Mouse (Mus musculus): ENCODE data around the gene Bcl2l10. TPM values are rescaled to one million over a fixed set of nuclear protein-coding genes. Genes with fewer than 3 reads are reported as not detected.

Bcl2l10 gene
- polyA plus RNA-seq, 1 experiment from 2014 or later = not detected

DNA sequence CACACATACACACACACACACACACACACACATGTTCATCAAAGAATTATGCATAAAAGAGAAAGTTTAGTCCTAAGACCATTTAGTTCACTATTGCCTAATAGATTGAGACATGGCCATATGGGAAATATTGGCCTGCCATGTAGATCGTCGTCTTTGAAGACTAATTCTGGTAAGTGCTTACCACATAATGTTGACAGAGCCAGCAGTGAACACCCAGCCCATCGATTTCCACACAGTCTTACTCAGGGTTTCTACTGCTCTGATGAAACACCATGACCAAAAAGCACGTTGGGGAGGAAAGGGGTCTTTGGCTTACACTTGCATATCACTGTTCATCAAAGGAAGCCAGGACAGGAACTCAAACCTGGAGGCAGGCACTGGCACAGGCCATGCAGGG lies 5.1 kb upstream of the Bcl2l10 start:
- H3K4me3 ChIP-seq (ENCODE audit: control insufficient read depth in 1 of 2, insufficient read depth in 1 of 2, low read depth in 1 of 2, low read length in 2 of 2) = no peak overlapping the region
- H3K4me2 ChIP-seq (ENCODE audit: low read length) = no peak overlapping the region
- H3K9me3 ChIP-seq (ENCODE audit: control insufficient read depth, low read length) = no peaks in the 10 kb centered on the region
- no peak overlapping the region for H3K9ac ChIP-seq (ENCODE audit: low read length)
- peaks cover 88% of the 10 kb centered on the region for H3K36me3 ChIP-seq (ENCODE audit: control insufficient read depth, insufficient read depth, low read length)
- H3K27ac ChIP-seq (replicated peaks in 1 of 2; ENCODE audit: control insufficient read depth in 1 of 2, insufficient read depth in 1 of 2, low read depth in 2 of 2, low read length in 2 of 2) = no peak overlapping the region
- no peaks in the 10 kb centered on the region for H3K4me1 ChIP-seq (ENCODE audit: control insufficient read depth in 2 of 2, insufficient read depth in 2 of 2, low read length in 2 of 2)
- 82% methylated on average over 4 of the region's 4 CpGs for WGBS
- no peaks in the 10 kb centered on the region for H3K27me3 ChIP-seq (ENCODE audit: control insufficient read depth, insufficient read depth, low read length)
- ATAC-seq (ENCODE audit: insufficient number of reproducible peaks, insufficient read depth, low FRiP score, low read depth) = no peak

DNA sequence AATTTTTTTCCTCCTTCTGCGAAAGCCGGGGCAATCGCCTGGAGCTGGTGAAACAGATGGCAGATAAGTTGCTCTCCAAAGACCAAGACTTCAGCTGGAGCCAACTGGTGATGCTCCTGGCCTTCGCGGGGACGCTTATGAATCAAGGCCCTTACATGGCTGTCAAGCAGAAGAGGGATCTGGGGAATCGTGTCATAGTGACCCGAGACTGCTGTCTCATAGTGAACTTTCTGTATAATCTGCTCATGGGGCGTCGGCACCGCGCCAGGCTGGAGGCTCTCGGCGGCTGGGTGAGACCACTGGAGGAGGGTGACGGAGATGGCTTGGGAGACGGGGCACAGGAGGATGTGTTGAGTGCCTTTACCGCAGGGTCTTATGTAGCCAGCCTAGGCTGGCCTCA lies 508 bp downstream of the Bcl2l10 start:
- Histone ChIP-seq H3K4me3 (ENCODE audit: control insufficient read depth in 1 of 2, insufficient read depth in 1 of 2, low read depth in 1 of 2, low read length in 2 of 2) (no peak overlapping the region), H3K27me3 (ENCODE audit: control insufficient read depth, insufficient read depth, low read length) (no peaks in the 10 kb centered on the region), H3K9me3 (ENCODE audit: control insufficient read depth, low read length) (no peaks in the 10 kb centered on the region), H3K27ac (replicated peaks in 1 of 2; ENCODE audit: control insufficient read depth in 1 of 2, insufficient read depth in 1 of 2, low read depth in 2 of 2, low read length in 2 of 2) (no peak overlapping the region), H3K4me1 (ENCODE audit: control insufficient read depth in 2 of 2, insufficient read depth in 2 of 2, low read length in 2 of 2) (peaks cover 3 to 11% of the 10 kb centered on the region in 2 experiments; a peak in 3 of 4 replicates), H3K36me3 (ENCODE audit: control insufficient read depth, insufficient read depth, low read length) (peaks cover 44% of the 10 kb centered on the region), H3K9ac (ENCODE audit: low read length) (no peak overlapping the region), H3K4me2 (ENCODE audit: low read length) (no peak overlapping the region)
- WGBS = 86% methylated on average over 17 of the region's 17 CpGs
- ATAC-seq (ENCODE audit: insufficient number of reproducible peaks, insufficient read depth, low FRiP score, low read depth) = no peak

DNA sequence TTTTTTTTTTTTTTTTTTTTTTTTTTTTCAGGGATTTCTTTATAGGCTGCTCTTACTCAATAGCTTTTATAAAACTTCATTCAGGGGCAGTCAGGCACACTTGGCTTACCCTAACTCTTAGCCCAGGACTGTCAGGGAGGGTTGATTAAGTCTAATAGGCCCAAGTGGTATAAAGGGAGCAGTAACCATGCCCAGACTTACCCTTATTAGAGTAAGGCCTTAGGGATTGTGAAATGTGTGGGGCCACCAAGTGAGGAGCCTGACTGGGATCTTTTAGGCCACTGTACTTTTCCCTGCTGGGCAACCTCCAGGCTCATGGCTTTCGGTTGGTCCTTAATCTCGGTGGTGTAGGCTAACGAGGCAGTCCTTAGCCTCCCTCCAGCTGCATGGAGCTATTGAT lies 1.1 kb downstream of the Bcl2l10 start:
- Histone ChIP-seq H3K4me2 (ENCODE audit: low read length) (no peak overlapping the region), H3K36me3 (ENCODE audit: control insufficient read depth, insufficient read depth, low read length) (peaks cover 38% of the 10 kb centered on the region), H3K9me3 (ENCODE audit: control insufficient read depth, low read length) (no peaks in the 10 kb centered on the region), H3K27me3 (ENCODE audit: control insufficient read depth, insufficient read depth, low read length) (no peaks in the 10 kb centered on the region), H3K27ac (replicated peaks in 1 of 2; ENCODE audit: control insufficient read depth in 1 of 2, insufficient read depth in 1 of 2, low read depth in 2 of 2, low read length in 2 of 2) (no peak overlapping the region), H3K9ac (ENCODE audit: low read length) (no peak overlapping the region), H3K4me1 (ENCODE audit: control insufficient read depth in 2 of 2, insufficient read depth in 2 of 2, low read length in 2 of 2) (peaks cover 3 to 11% of the 10 kb centered on the region in 2 experiments; a peak in 3 of 4 replicates), H3K4me3 (ENCODE audit: control insufficient read depth in 1 of 2, insufficient read depth in 1 of 2, low read depth in 1 of 2, low read length in 2 of 2) (no peak overlapping the region)
- ATAC-seq (ENCODE audit: insufficient number of reproducible peaks, insufficient read depth, low FRiP score, low read depth) = no peak
- 77% methylated on average over 3 of the region's 3 CpGs for WGBS

GRCm38 (mm10) chr9:75353094-75353493 lies 5.5 kb downstream of the Bcl2l10 start:
- H3K9ac ChIP-seq (ENCODE audit: low read length) = no peak overlapping the region
- H3K27me3 ChIP-seq (ENCODE audit: control insufficient read depth, insufficient read depth, low read length) = no peaks in the 10 kb centered on the region
- H3K9me3 ChIP-seq (ENCODE audit: control insufficient read depth, low read length) = no peaks in the 10 kb centered on the region
- H3K36me3 ChIP-seq (ENCODE audit: control insufficient read depth, insufficient read depth, low read length) = no peaks in the 10 kb centered on the region
- ATAC-seq (ENCODE audit: insufficient number of reproducible peaks, insufficient read depth, low FRiP score, low read depth) = no peak
- no peak overlapping the region for H3K27ac ChIP-seq (replicated peaks in 1 of 2; ENCODE audit: control insufficient read depth in 1 of 2, insufficient read depth in 1 of 2, low read depth in 2 of 2, low read length in 2 of 2)
- no peak overlapping the region for H3K4me2 ChIP-seq (ENCODE audit: low read length)
- WGBS = 68% methylated on average over 8 of the region's 8 CpGs
- H3K4me1 ChIP-seq (ENCODE audit: control insufficient read depth in 2 of 2, insufficient read depth in 2 of 2, low read length in 2 of 2) = peaks cover 3 to 11% of the 10 kb centered on the region in 2 experiments; a peak in 3 of 4 replicates
- H3K4me3 ChIP-seq (ENCODE audit: control insufficient read depth in 1 of 2, insufficient read depth in 1 of 2, low read depth in 1 of 2, low read length in 2 of 2) = no peak overlapping the region

- ATAC-seq (ENCODE audit: insufficient number of reproducible peaks, insufficient read depth, low FRiP score, low read depth) = no peak
- H3K4me2 ChIP-seq (ENCODE audit: low read length) = no peak overlapping the region
- no peaks in the 10 kb centered on the region for H3K36me3 ChIP-seq (ENCODE audit: control insufficient read depth, insufficient read depth, low read length)
- no peak overlapping the region for H3K27ac ChIP-seq (replicated peaks in 1 of 2; ENCODE audit: control insufficient read depth in 1 of 2, insufficient read depth in 1 of 2, low read depth in 2 of 2, low read length in 2 of 2)
- no peaks in the 10 kb centered on the region for H3K4me1 ChIP-seq (ENCODE audit: control insufficient read depth in 2 of 2, insufficient read depth in 2 of 2, low read length in 2 of 2)
- no peak overlapping the region for H3K9ac ChIP-seq (ENCODE audit: low read length)
- H3K9me3 ChIP-seq (ENCODE audit: control insufficient read depth, low read length) = no peaks in the 10 kb centered on the region
- H3K4me3 ChIP-seq (ENCODE audit: control insufficient read depth in 1 of 2, insufficient read depth in 1 of 2, low read depth in 1 of 2, low read length in 2 of 2) = no peak overlapping the region
- 81% methylated on average over 4 of the region's 4 CpGs for WGBS
- no peaks in the 10 kb centered on the region for H3K27me3 ChIP-seq (ENCODE audit: control insufficient read depth, insufficient read depth, low read length)
These were observed 8.2 kb downstream of the Bcl2l10 start for GRCm38 (mm10) chr9:75355783-75356182.

DNA sequence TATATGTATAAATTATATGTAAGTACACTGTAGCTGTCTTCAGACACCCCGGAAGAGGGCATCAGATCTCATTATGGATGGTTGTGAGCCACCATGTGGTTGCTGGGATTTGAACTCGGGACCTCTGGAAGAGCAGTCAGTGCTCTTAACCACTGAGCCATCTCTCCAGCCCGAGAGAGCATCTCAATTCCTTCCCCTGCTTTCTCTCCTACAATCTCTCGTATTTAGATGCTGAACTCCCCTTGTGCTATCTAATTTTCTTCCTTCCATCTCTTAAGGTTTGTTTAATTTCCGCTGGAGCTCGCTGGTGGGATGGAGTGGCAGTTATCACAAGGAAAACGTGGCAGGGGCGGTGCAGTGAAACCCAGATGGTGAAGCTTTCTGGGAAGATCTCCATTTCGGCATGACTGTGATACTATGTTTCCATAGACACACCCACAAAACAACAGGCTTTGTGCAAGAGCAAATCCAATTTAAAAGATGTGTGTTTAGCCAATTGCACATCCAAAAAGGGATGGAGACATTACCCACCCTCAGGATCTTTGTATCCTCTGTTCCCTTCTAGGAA lies 9.6 kb downstream of the Bcl2l10 start:
- H3K9ac ChIP-seq (ENCODE audit: low read length) = no peak overlapping the region
- H3K4me3 ChIP-seq (ENCODE audit: control insufficient read depth in 1 of 2, insufficient read depth in 1 of 2, low read depth in 1 of 2, low read length in 2 of 2) = no peak overlapping the region
- H3K36me3 ChIP-seq (ENCODE audit: control insufficient read depth, insufficient read depth, low read length) = no peaks in the 10 kb centered on the region
- no peak for ATAC-seq (ENCODE audit: insufficient number of reproducible peaks, insufficient read depth, low FRiP score, low read depth)
- H3K4me2 ChIP-seq (ENCODE audit: low read length) = no peak overlapping the region
- H3K27ac ChIP-seq (replicated peaks in 1 of 2; ENCODE audit: control insufficient read depth in 1 of 2, insufficient read depth in 1 of 2, low read depth in 2 of 2, low read length in 2 of 2) = no peak overlapping the region
- no peaks in the 10 kb centered on the region for H3K9me3 ChIP-seq (ENCODE audit: control insufficient read depth, low read length)
- no peaks in the 10 kb centered on the region for H3K4me1 ChIP-seq (ENCODE audit: control insufficient read depth in 2 of 2, insufficient read depth in 2 of 2, low read length in 2 of 2)
- no peaks in the 10 kb centered on the region for H3K27me3 ChIP-seq (ENCODE audit: control insufficient read depth, insufficient read depth, low read length)
- WGBS = 68% methylated on average over 9 of the region's 9 CpGs

GRCm38 (mm10) chr9:75361699-75362098 lies 14.1 kb downstream of the Bcl2l10 start:
- no peak overlapping the region for H3K9ac ChIP-seq (ENCODE audit: low read length)
- H3K4me1 ChIP-seq (ENCODE audit: control insufficient read depth in 2 of 2, insufficient read depth in 2 of 2, low read length in 2 of 2) = no peaks in the 10 kb centered on the region
- no peak overlapping the region for H3K4me2 ChIP-seq (ENCODE audit: low read length)
- H3K9me3 ChIP-seq (ENCODE audit: control insufficient read depth, low read length) = no peaks in the 10 kb centered on the region
- H3K36me3 ChIP-seq (ENCODE audit: control insufficient read depth, insufficient read depth, low read length) = no peaks in the 10 kb centered on the region
- WGBS = 36% methylated on average over 5 of the region's 5 CpGs
- H3K27ac ChIP-seq (replicated peaks in 1 of 2; ENCODE audit: control insufficient read depth in 1 of 2, insufficient read depth in 1 of 2, low read depth in 2 of 2, low read length in 2 of 2) = no peak overlapping the region
- no peak overlapping the region for H3K4me3 ChIP-seq (ENCODE audit: control insufficient read depth in 1 of 2, insufficient read depth in 1 of 2, low read depth in 1 of 2, low read length in 2 of 2)
- no peak for ATAC-seq (ENCODE audit: insufficient number of reproducible peaks, insufficient read depth, low FRiP score, low read depth)
- no peaks in the 10 kb centered on the region for H3K27me3 ChIP-seq (ENCODE audit: control insufficient read depth, insufficient read depth, low read length)

DNA sequence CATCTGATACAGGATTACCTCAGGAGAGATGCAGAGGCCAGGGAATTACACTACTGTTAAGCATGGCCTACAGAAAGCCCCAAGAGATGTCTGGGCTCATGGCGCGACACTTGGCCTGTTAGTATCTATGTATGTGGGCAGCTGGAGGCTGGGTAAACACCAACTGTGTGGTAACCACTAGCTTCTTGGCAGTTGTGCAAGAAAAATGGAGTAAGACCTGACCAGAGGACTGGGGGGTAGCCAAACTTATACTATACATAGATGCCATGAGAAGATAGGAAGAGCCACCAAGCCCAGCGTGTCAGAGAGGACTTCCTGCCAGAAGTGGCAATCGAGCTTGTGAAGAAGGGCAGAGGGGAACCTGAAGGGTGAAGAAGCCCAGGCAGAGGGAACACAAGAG lies 14.6 kb downstream of the Bcl2l10 start:
- H3K36me3 ChIP-seq (ENCODE audit: control insufficient read depth, insufficient read depth, low read length) = no peaks in the 10 kb centered on the region
- no peak overlapping the region for H3K27ac ChIP-seq (replicated peaks in 1 of 2; ENCODE audit: control insufficient read depth in 1 of 2, insufficient read depth in 1 of 2, low read depth in 2 of 2, low read length in 2 of 2)
- WGBS = 82% methylated on average over 4 of the region's 4 CpGs
- no peaks in the 10 kb centered on the region for H3K4me1 ChIP-seq (ENCODE audit: control insufficient read depth in 2 of 2, insufficient read depth in 2 of 2, low read length in 2 of 2)
- H3K9ac ChIP-seq (ENCODE audit: low read length) = no peak overlapping the region
- no peaks in the 10 kb centered on the region for H3K27me3 ChIP-seq (ENCODE audit: control insufficient read depth, insufficient read depth, low read length)
- no peak overlapping the region for H3K4me3 ChIP-seq (ENCODE audit: control insufficient read depth in 1 of 2, insufficient read depth in 1 of 2, low read depth in 1 of 2, low read length in 2 of 2)
- no peak overlapping the region for H3K4me2 ChIP-seq (ENCODE audit: low read length)
- ATAC-seq (ENCODE audit: insufficient number of reproducible peaks, insufficient read depth, low FRiP score, low read depth) = no peak
- no peaks in the 10 kb centered on the region for H3K9me3 ChIP-seq (ENCODE audit: control insufficient read depth, low read length)
